Mouse (Mus musculus) thymus, postnatal 0 days (tissue): ENCODE measurements around the gene Sptlc2. TPM values are rescaled to one million over a fixed set of nuclear protein-coding genes. Genes with fewer than 3 reads are reported as not detected.

Source experiments
- DNase-seq: peaks from one replicate; pipeline ENCODE4 v3.0.0-alpha.2; 2015; ENCODE audit warnings: low spot score
- polyA plus RNA-seq: library from polyadenylated mRNA; unstranded; fragments of >200 nt; fragmentation: Nextera tagmentation; extraction: Ambion mirVana; gene quantifications from 2 replicates; pipeline ENCODE4 v1.2.1, GENCODE M21; 2015

The Sptlc2 gene
- polyA plus RNA-seq = 76.9 and 83.3 TPM in 2 replicates

- peak; percentile 98 for DNase-seq
These were observed at the start of gene Sptlc2 for GRCm38 (mm10) chr12:87388122-87388774. TSS of gene Sptlc2 (minus strand) at chr12:87388355.

- DNase-seq = no peak
These were observed 40.7 kb upstream of the Sptlc2 start for GRCm38 (mm10) chr12:87428885-87429284.

GRCm38 (mm10) chr12:87428295-87428694, 40.1 kb upstream of the Sptlc2 start:
- DNase-seq = no peak

- no peak for DNase-seq
These were observed 38.3 kb upstream of the Sptlc2 start for GRCm38 (mm10) chr12:87426354-87427031.

- no peak for DNase-seq
These were observed 36.4 kb upstream of the Sptlc2 start for GRCm38 (mm10) chr12:87424516-87424915.

GRCm38 (mm10) chr12:87423700-87424099, 35.5 kb upstream of the Sptlc2 start:
- no peak for DNase-seq

- DNase-seq = no peak
These were observed 33.8 kb upstream of the Sptlc2 start for GRCm38 (mm10) chr12:87421708-87422507.

- DNase-seq = no peak
These were observed 31.9 kb upstream of the Sptlc2 start for GRCm38 (mm10) chr12:87419974-87420485.

GRCm38 (mm10) chr12:87418921-87419320, 30.8 kb upstream of the Sptlc2 start:
- DNase-seq = no peak

- peak; percentile 68 for DNase-seq
These were observed 28.5 kb upstream of the Sptlc2 start for GRCm38 (mm10) chr12:87416690-87417089.

GRCm38 (mm10) chr12:87415358-87415757, 27.2 kb upstream of the Sptlc2 start:
- DNase-seq = no peak

- peak; percentile 55 for DNase-seq
These were observed 25.1 kb upstream of the Sptlc2 start for GRCm38 (mm10) chr12:87413179-87413790.

GRCm38 (mm10) chr12:87410999-87411398, 22.8 kb upstream of the Sptlc2 start:
- no peak for DNase-seq

GRCm38 (mm10) chr12:87409123-87409522, 21.0 kb upstream of the Sptlc2 start:
- no peak for DNase-seq

- DNase-seq = no peak
These were observed 19.9 kb upstream of the Sptlc2 start for GRCm38 (mm10) chr12:87407869-87408605.

- no peak for DNase-seq
These were observed 17.6 kb upstream of the Sptlc2 start for GRCm38 (mm10) chr12:87405721-87406120.

- DNase-seq = no peak
These were observed 17.0 kb upstream of the Sptlc2 start for GRCm38 (mm10) chr12:87405165-87405564.

- DNase-seq = no peak
These were observed 13.7 kb upstream of the Sptlc2 start for GRCm38 (mm10) chr12:87401883-87402282.

- DNase-seq = no peak
These were observed 11.1 kb upstream of the Sptlc2 start for GRCm38 (mm10) chr12:87399119-87399819.

GRCm38 (mm10) chr12:87397811-87398417, 9.8 kb upstream of the Sptlc2 start:
- DNase-seq = no peak
